Mouse (Mus musculus): ENCODE measurements around the gene Gtf2ird2. TPM values are rescaled to one million over a fixed set of nuclear protein-coding genes. Genes with fewer than 3 reads are reported as not detected.

Gene Gtf2ird2
- polyA plus RNA-seq, 1 experiment from 2014 or later: 8.8 TPM

GRCm38 (mm10) chr5:134225110-134225901 is 41.5 kb downstream of the Gtf2ird2 start:
- Histone ChIP-seq H3K9me3 (replicated peaks) (no peaks in the 10 kb centered on the region), H3K36me3 (no peaks in the 10 kb centered on the region), H3K4me3 (replicated peaks) (no peak overlapping the region), H3K27me3 (peaks cover 10% of the 10 kb centered on the region; the same call in 1 of the 2 replicates), H3K9ac (no peak overlapping the region), H3K27ac (replicated peaks) (no peak overlapping the region), H3K4me1 (peaks cover 36% of the 10 kb centered on the region), H3K4me2 (replicated peaks) (no peak overlapping the region)
- ATAC-seq (ENCODE audit: insufficient number of reproducible peaks, low FRiP score, low TSS enrichment, low read depth): no peak
- WGBS: 76% methylated on average over 30 of the region's 30 CpGs

- H3K27ac ChIP-seq (replicated peaks): 0 out of 2 replicates have a peak overlapping the region, but pooled peaks have one; percentile 1
- H3K4me1 ChIP-seq: peaks cover 28% of the 10 kb centered on the region
- no peaks in the 10 kb centered on the region for H3K9me3 ChIP-seq (replicated peaks)
- H3K4me2 ChIP-seq (replicated peaks): no peak overlapping the region
- peaks cover 8% of the 10 kb centered on the region; the same call in 1 of the 2 replicates for H3K27me3 ChIP-seq
- H3K4me3 ChIP-seq (replicated peaks): no peak overlapping the region
- ATAC-seq (ENCODE audit: insufficient number of reproducible peaks, low FRiP score, low TSS enrichment, low read depth): no peak
- H3K9ac ChIP-seq: no peak overlapping the region
- H3K36me3 ChIP-seq: no peaks in the 10 kb centered on the region
- 67% methylated on average over 12 of the region's 12 CpGs for WGBS
These were observed 43.1 kb downstream of the Gtf2ird2 start for GRCm38 (mm10) chr5:134226946-134227345.

- Histone ChIP-seq H3K9ac (no peak overlapping the region), H3K4me2 (replicated peaks) (no peak overlapping the region), H3K9me3 (replicated peaks) (no peaks in the 10 kb centered on the region), H3K4me3 (replicated peaks) (no peak overlapping the region), H3K36me3 (no peaks in the 10 kb centered on the region), H3K27ac (replicated peaks) (0 out of 2 replicates have a peak overlapping the region, but pooled peaks have one; percentile 25), H3K27me3 (0 out of 2 replicates have a peak, but pooled peaks cover under 1% of the 10 kb centered on the region), H3K4me1 (peaks cover 31% of the 10 kb centered on the region)
- WGBS: 38% methylated on average over 11 of the region's 11 CpGs
- no peak for ATAC-seq (ENCODE audit: insufficient number of reproducible peaks, low FRiP score, low TSS enrichment, low read depth)
These were observed 43.9 kb downstream of the Gtf2ird2 start for GRCm38 (mm10) chr5:134227574-134228248.

- Histone ChIP-seq H3K4me2 (replicated peaks) (no peak overlapping the region), H3K36me3 (no peaks in the 10 kb centered on the region), H3K9ac (no peak overlapping the region), H3K27ac (replicated peaks) (0 out of 2 replicates have a peak overlapping the region, but pooled peaks have one; percentile 25), H3K9me3 (replicated peaks) (no peaks in the 10 kb centered on the region), H3K4me3 (replicated peaks) (no peak overlapping the region), H3K27me3 (no peaks in the 10 kb centered on the region), H3K4me1 (peaks cover 35% of the 10 kb centered on the region)
- 63% methylated on average over 6 of the region's 6 CpGs for WGBS
- no peak for ATAC-seq (ENCODE audit: insufficient number of reproducible peaks, low FRiP score, low TSS enrichment, low read depth)
These were observed 44.4 kb downstream of the Gtf2ird2 start for GRCm38 (mm10) chr5:134228249-134228638.

GRCm38 (mm10) chr5:134229391-134229790 is 45.6 kb downstream of the Gtf2ird2 start, which contains the start of gene Ncf1:
TSS of gene Ncf1 (minus strand) at chr5:134229625.
- no peak within 1 kb of the TSS for H3K9ac ChIP-seq

GRCm38 (mm10) chr5:134231376-134231775 is 47.6 kb downstream of the Gtf2ird2 start:
- H3K36me3 ChIP-seq: peaks cover 11% of the 10 kb centered on the region
- peaks cover 59% of the 10 kb centered on the region for H3K4me1 ChIP-seq
- H3K27me3 ChIP-seq: no peaks in the 10 kb centered on the region
- no peak for ATAC-seq (ENCODE audit: insufficient number of reproducible peaks, low FRiP score, low TSS enrichment, low read depth)
- H3K9me3 ChIP-seq (replicated peaks): no peaks in the 10 kb centered on the region
- no peak overlapping the region for H3K4me2 ChIP-seq (replicated peaks)
- peak overlapping the region; percentile 12; the same call in 1 of the 2 replicates for H3K27ac ChIP-seq (replicated peaks)
- no peak overlapping the region for H3K9ac ChIP-seq
- 77% methylated on average over 5 of the region's 5 CpGs for WGBS
- H3K4me3 ChIP-seq (replicated peaks): no peak overlapping the region

More at GRCm38 (mm10) chr5:134229391-134229790, 45.6 kb downstream of the Gtf2ird2 start, which contains the start of gene Ncf1:
- 71% methylated on average over 7 of the region's 7 CpGs for WGBS
- ATAC-seq (ENCODE audit: insufficient number of reproducible peaks, low FRiP score, low TSS enrichment, low read depth): no peak
- no peaks in the 10 kb centered on the region for H3K27me3 ChIP-seq
- no peaks in the 10 kb centered on the region for H3K9me3 ChIP-seq (replicated peaks)
- no peaks in the 10 kb centered on the region for H3K36me3 ChIP-seq
- H3K27ac ChIP-seq (replicated peaks): peak within 1 kb of the TSS; percentile 63
- H3K4me2 ChIP-seq (replicated peaks): no peak within 1 kb of the TSS
- peaks cover 46% of the 10 kb centered on the region for H3K4me1 ChIP-seq
- no peak within 1 kb of the TSS for H3K4me3 ChIP-seq (replicated peaks)

GRCm38 (mm10) chr5:134232111-134232510 is 48.3 kb downstream of the Gtf2ird2 start:
- Histone ChIP-seq H3K27me3 (no peaks in the 10 kb centered on the region), H3K9me3 (replicated peaks) (no peaks in the 10 kb centered on the region), H3K9ac (no peak overlapping the region), H3K4me1 (peaks cover 54% of the 10 kb centered on the region), H3K4me3 (replicated peaks) (no peak overlapping the region), H3K36me3 (peaks cover 18% of the 10 kb centered on the region), H3K4me2 (replicated peaks) (no peak overlapping the region), H3K27ac (replicated peaks) (no peak overlapping the region)
- no peak for ATAC-seq (ENCODE audit: insufficient number of reproducible peaks, low FRiP score, low TSS enrichment, low read depth)
- 48% methylated on average over 6 of the region's 6 CpGs for WGBS

- H3K27me3 ChIP-seq: no peaks in the 10 kb centered on the region
- H3K36me3 ChIP-seq: peaks cover 23% of the 10 kb centered on the region
- ATAC-seq (ENCODE audit: insufficient number of reproducible peaks, low FRiP score, low TSS enrichment, low read depth): no peak
- WGBS: 28% methylated on average over 7 of the region's 7 CpGs
- H3K4me1 ChIP-seq: peaks cover 54% of the 10 kb centered on the region
- no peak overlapping the region for H3K4me3 ChIP-seq (replicated peaks)
- H3K9me3 ChIP-seq (replicated peaks): no peaks in the 10 kb centered on the region
- H3K4me2 ChIP-seq (replicated peaks): no peak overlapping the region
- no peak overlapping the region for H3K9ac ChIP-seq
- no peak overlapping the region for H3K27ac ChIP-seq (replicated peaks)
These were observed 48.7 kb downstream of the Gtf2ird2 start for GRCm38 (mm10) chr5:134232568-134232967.

- H3K9ac ChIP-seq: no peak overlapping the region
- 36% methylated on average over 7 of the region's 7 CpGs for WGBS
- peaks cover 50% of the 10 kb centered on the region for H3K4me1 ChIP-seq
- H3K27me3 ChIP-seq: no peaks in the 10 kb centered on the region
- H3K4me2 ChIP-seq (replicated peaks): no peak overlapping the region
- peaks cover 30% of the 10 kb centered on the region for H3K36me3 ChIP-seq
- H3K27ac ChIP-seq (replicated peaks): 0 out of 2 replicates have a peak overlapping the region, but pooled peaks have one; percentile 68
- no peak for ATAC-seq (ENCODE audit: insufficient number of reproducible peaks, low FRiP score, low TSS enrichment, low read depth)
- H3K4me3 ChIP-seq (replicated peaks): no peak overlapping the region
- no peaks in the 10 kb centered on the region for H3K9me3 ChIP-seq (replicated peaks)
These were observed 49.4 kb downstream of the Gtf2ird2 start for GRCm38 (mm10) chr5:134233244-134233651.

- H3K4me3 ChIP-seq (replicated peaks): no peak overlapping the region
- WGBS: 44% methylated on average over 2 of the region's 2 CpGs
- no peak overlapping the region for H3K9ac ChIP-seq
- no peaks in the 10 kb centered on the region for H3K27me3 ChIP-seq
- H3K4me2 ChIP-seq (replicated peaks): no peak overlapping the region
- H3K4me1 ChIP-seq: peaks cover 49% of the 10 kb centered on the region
- peaks cover 39% of the 10 kb centered on the region for H3K36me3 ChIP-seq
- H3K27ac ChIP-seq (replicated peaks): peak overlapping the region; percentile 68; the same call in 1 of the 2 replicates
- ATAC-seq (ENCODE audit: insufficient number of reproducible peaks, low FRiP score, low TSS enrichment, low read depth): no peak
- H3K9me3 ChIP-seq (replicated peaks): no peaks in the 10 kb centered on the region
These were observed 50.4 kb downstream of the Gtf2ird2 start for GRCm38 (mm10) chr5:134234205-134234604.

- H3K4me3 ChIP-seq (replicated peaks): no peak overlapping the region
- H3K36me3 ChIP-seq: peaks cover 48% of the 10 kb centered on the region
- H3K4me1 ChIP-seq: peaks cover 49% of the 10 kb centered on the region
- no peaks in the 10 kb centered on the region for H3K9me3 ChIP-seq (replicated peaks)
- H3K4me2 ChIP-seq (replicated peaks): no peak overlapping the region
- ATAC-seq (ENCODE audit: insufficient number of reproducible peaks, low FRiP score, low TSS enrichment, low read depth): no peak; the same call in 1 of the 2 replicates
- H3K27ac ChIP-seq (replicated peaks): peak overlapping the region; percentile 71
- 13% methylated on average over 6 of the region's 6 CpGs for WGBS
- no peaks in the 10 kb centered on the region for H3K27me3 ChIP-seq
- H3K9ac ChIP-seq: no peak overlapping the region
These were observed 51.3 kb downstream of the Gtf2ird2 start for GRCm38 (mm10) chr5:134235111-134235510.

Measured in embryonic facial prominence, embryonic 15.5 days (tissue).